Mouse (Mus musculus): ENCODE measurements around the gene Eif5a.
"Not testable (repeated sequence)": the region's sequence is repeated elsewhere in the genome, so short reads cannot be mapped to it uniquely, and the experiment has no call there.

Gene Eif5a

GRCm38 (mm10) chr11:69921114-69922011 is at the start of gene Eif5a:
Eif5a (minus strand) TSS chr11:69921958.
- peak; percentile 100 for DNase-seq (ENCODE audit: inconsistent age in 2 of 2, low spot score in 1 of 2)

DNA sequence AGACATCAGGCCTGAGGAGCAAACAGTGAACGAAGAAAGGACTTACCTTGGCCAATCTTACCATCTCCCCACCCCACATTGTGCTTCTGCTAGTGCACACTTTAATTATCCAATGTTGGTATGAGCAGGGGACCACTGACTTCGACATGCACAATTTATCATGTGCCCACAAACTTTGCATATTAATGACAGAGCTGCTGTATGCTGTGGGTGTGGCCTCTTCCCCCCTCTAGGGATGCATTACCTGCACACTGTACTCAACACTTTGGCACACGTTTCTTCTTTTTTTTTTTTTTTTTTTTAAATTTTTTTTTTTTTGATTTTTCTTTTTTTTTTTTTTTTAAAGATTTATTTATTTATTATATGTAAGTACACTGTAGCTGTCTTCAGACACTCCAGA is 49.0 kb upstream of the Eif5a start:
- peak in 1 of 2 experiments; percentile 18 for DNase-seq (ENCODE audit: inconsistent age in 2 of 2, low spot score in 1 of 2)

- DNase-seq (ENCODE audit: inconsistent age in 2 of 2, low spot score in 1 of 2), result no peak
Measured at GRCm38 (mm10) chr11:69970222-69970621, 48.5 kb upstream of the Eif5a start.

DNA sequence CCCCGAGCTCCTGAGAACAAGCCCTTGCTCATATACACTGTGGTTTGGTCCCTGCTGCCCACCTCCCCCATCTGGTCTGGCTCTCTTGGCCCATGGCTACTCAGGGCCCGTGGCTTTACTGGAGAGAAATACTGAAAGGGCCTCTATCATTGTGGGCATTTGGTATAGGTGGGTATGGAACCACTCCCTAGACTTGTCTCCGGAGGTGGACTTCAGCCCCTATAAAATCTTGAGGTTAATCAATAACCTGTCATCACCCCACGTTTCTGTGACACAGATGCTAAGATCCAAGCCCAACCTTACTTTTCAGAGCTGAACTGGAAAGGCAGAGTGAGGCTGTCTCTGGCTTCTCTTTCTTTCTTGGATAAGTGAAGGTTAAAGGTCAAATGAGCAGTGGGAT is 47.0 kb upstream of the Eif5a start:
- DNase-seq (ENCODE audit: inconsistent age in 2 of 2, low spot score in 1 of 2), result peak in 1 of 2 experiments; percentile 18

DNA sequence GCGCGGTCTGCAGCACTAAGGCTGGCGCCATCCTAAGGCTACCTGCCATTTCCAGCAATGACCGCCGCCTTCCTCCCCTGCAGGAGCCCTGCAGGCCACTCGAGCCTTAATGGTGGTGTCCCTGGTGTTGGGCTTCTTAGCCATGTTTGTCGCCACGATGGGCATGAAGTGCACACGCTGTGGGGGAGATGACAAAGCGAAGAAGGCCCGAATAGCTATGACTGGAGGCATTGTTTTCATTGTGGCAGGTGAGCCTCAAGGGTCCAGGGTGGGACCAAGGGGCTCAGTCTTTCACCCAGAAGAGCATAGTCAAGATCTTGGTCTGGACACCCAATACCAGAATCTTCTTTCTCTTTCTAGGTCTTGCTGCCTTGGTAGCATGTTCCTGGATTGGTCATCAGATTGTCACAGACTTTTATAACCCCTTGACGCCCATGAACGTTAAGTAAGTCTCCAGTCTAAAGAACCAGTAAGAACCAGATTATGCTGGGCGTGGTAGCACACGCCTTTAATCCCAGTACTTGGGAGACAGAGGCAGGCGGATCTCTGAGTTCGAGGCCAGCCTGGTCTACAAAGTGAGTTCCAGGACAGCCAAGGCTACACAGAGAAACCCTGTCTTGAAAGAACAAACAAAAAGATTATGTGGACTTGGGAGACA is 45.2 kb upstream of the Eif5a start:
- DNase-seq (ENCODE audit: inconsistent age in 2 of 2, low spot score in 1 of 2), result peak in 1 of 2 experiments; percentile 29

DNA sequence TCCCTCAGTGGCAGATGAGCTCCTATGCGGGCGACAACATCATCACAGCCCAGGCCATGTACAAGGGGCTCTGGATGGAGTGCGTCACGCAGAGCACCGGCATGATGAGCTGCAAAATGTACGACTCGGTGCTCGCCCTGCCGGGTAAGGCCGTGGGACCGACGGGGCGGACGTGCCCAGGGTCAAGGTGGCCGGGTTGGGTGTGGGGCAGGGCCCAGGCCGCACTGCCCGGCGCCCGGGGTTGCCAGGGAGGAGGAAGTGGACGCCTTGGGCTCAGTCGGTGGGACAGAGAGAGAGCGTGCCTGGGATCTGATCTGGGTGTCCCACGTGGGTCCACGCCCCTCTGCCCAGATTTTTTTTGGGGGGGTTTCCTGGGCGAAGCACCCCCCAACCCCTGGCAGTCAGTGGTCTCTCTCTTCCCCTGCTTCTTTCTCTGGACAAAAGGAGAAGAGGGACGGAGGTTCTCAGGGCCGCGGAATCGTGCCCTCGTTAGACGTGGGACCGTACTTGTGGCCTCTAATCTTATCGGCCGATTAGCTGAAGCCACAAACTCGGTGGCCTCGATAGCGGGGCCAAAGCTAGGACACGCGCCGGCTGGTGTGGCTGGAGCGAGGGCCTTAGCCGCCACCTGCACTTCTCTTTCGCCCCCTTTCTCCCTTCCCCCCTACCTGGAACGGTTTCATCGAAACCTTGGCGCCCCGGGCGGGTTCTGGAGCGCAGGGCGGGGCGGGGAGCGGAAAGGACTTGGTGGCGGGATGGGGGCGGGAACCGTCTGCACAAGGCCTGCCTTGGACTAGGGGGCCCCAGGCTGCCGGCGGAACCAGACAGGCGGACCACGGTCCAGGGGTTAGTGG is 44.5 kb upstream of the Eif5a start:
- DNase-seq (ENCODE audit: inconsistent age in 2 of 2, low spot score in 1 of 2), result peak in 1 of 2 experiments; percentile 77

DNA sequence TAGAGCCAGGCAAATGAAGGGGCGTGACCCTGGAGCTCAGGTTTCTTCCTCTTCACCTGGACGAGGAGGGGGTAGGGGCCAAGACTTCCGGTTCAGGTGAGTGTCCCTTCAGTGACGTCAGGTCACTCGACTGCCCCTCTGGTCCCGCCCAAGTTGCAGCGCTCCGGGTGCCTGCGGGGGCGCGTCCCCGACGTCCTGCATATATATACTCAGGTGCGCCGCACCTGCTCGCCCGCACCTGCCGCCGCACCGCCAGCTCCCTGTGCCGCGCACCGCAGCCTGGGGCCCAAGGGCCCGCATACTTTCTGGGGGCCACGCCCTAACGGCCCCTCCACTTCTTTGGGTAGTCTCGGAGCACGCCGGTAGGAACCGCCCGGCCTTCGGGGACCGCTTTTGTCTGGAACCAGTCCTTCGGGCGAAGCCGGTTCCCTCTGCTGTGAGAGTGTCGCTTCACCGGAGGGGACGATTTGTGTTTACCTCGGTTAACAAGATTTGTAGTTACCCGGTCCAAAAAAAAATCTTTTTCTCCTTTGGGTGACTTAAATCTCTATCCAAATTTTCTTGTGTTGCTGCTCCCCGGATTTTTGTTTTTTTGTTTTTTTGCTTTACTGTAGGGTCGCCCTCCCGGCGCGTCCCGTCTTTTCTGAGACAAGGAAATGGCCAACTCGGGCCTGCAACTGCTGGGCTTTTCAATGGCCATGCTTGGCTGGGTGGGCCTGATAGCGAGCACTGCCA is 43.7 kb upstream of the Eif5a start:
- peak in 1 of 2 experiments; percentile 39 for DNase-seq (ENCODE audit: inconsistent age in 2 of 2, low spot score in 1 of 2)

DNA sequence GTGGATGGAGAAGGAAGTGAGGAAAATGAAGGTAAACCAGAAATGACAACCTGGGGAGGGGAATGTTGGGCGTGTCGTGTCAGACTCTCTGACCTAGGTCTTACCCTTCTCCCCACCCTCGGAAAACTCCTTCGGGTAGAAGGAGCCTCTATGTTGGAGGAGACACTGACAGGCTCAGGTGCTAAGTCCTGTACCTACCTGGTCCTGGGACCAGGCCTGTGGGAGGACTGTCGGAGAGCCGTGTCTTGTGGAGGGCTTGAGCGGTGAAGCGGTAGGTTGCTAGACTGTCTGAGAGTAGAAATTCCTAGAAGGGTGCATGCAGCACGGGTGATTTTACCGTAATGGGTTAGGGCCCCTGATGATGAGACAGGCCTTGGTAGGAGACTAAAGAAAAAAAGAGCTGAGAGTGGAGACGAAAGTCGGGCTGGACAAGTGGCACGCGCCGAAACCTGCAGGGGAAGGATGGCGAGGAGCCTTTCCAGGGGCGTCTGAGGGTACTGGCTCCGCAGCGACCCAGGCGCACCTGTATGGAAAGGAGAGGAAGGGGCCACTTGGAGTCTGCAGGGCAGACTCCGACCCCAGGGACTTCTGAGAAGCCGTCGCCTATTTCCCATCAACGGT is 43.0 kb upstream of the Eif5a start, which contains the start of gene Cldn7:
Gene Cldn7 (plus strand): TSS at position 130 of the 621 bp plus-strand sequence.
- DNase-seq (ENCODE audit: inconsistent age in 2 of 2, low spot score in 1 of 2), result peak in 1 of 2 experiments; percentile 18

DNA sequence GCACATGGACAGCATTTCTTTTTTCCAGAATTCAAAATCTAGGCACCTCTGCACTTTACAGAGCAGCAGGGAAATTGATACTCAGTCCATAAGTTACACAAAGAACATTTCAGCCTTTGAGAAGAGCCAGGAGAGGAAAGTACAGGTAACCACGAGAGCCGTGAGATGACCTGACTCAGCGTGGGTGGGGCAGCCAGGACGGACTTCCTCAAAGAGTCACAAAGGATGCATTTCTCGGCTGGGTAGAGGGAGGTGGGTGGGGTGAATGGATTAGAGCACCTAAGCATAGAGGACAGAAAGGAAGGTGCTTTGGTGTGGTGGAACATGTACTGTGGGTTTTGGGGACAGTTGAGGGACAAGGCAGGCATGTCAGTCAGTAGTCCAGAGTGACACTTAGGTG is 40.1 kb upstream of the Eif5a start:
- no peak for DNase-seq (ENCODE audit: inconsistent age in 2 of 2, low spot score in 1 of 2)

DNA sequence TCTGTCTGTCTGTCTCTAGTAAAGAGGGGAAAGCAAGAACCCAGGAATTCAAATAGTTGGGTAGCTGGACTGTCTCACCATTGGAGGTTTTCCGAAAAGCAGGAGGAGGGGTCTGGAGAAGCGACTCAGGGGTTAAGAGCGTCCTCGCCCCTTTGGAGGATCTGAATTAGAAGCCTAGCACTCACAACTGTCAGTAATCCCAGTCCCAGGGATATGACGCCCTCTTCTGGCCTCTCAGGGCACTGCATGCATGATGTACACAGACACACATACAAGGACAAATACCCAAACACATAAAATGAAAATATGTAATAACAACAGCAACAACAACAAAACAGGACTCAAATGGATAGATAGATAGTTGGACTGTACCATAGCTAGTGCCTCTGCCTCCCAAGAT is 38.9 kb upstream of the Eif5a start:
- peak in 1 of 2 experiments; percentile 23 for DNase-seq (ENCODE audit: inconsistent age in 2 of 2, low spot score in 1 of 2)

GRCm38 (mm10) chr11:69956218-69956617 is 34.5 kb upstream of the Eif5a start:
- DNase-seq (ENCODE audit: inconsistent age in 2 of 2, low spot score in 1 of 2), result peak in 1 of 2 experiments; percentile 45

GRCm38 (mm10) chr11:69955618-69956017 is 33.9 kb upstream of the Eif5a start:
- not testable (repeated sequence) for DNase-seq (ENCODE audit: inconsistent age in 2 of 2, low spot score in 1 of 2)

DNA sequence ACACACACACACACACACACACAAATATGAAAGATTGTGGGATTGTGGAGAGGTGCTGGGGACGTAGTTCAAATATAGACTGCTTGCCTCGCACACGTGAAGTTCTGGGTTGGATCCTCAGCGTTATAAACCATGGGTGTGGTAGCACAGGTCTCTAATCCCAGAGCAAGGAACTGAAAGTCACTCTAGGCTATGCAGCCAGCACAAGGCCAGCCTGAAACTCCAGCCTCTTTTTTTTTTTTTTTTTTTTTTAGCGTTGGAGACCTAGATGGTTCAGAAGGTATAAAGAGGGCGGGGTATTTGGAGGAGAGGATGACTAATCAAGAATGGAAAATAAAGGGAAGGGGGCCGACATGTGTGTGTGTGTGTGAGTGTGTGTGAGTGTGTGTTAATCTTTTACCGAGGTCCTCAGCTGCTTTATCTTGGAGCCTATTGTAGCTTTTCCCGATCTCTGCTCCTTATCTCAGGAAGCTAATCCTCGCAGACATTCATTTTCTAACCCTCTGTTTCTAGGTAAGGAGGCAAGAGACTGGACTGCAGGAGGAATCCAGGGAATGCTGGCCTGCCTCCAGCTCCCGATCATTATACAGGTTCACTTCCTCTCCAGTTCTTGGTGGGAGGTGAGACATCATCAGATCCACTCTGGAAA is 31.6 kb upstream of the Eif5a start:
- DNase-seq (ENCODE audit: inconsistent age in 2 of 2, low spot score in 1 of 2), result no peak

- DNase-seq (ENCODE audit: inconsistent age in 2 of 2, low spot score in 1 of 2), result no peak
Measured at GRCm38 (mm10) chr11:69952274-69952673, 30.5 kb upstream of the Eif5a start.

DNA sequence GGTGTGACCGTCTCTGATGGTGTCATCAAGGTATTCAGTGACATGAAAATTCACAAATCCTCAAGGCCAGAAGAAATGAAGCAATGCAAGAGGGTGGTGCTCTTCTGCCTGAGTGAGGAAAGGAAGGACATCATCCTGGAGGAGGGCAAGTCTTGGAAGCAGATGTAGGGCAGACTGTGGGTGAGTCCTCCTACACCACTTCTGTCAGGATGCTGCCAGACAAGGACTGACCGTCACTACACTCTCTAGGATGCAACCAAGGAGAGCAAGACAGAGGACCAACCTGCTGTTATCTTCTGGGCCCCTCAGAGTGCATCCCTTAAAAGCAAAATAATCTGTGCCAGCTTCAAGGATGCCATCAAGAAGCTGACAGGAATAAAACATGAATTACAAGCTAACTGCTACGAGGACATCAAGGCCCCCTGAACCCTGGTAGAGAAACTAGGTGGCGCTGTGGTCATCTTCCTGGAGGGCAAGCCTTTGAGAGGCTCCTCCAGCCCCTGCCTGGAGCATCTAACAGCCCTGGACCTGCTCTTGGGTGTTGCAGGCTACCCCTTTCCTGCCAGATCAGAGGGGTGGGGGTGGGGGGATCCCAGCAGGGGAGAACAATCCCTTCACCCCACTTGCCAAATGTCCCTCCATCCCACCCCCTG is 29.2 kb upstream of the Eif5a start:
- DNase-seq (ENCODE audit: inconsistent age in 2 of 2, low spot score in 1 of 2), result peak in 1 of 2 experiments; percentile 69

DNA sequence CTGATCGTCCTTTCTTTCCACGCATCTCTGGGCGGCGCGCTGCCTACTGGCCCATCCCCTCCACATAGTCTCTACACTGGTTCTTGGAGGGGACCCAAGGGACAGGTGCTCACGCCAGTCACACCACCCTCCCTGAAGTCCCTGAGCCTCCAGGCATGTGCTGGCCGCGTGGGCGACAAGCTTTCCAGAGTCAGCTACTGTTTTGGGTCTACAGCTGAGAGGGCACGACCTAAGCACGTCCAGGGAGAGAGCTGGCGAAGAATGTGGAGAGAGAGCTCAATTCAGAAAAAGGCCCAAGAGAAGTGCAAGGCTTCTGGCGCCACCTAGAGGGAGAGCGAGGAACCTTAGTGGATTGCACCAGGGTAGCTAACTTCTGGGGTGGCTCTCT is 27.0 kb upstream of the Eif5a start:
- DNase-seq (ENCODE audit: inconsistent age in 2 of 2, low spot score in 1 of 2), result peak; percentile 88 to 96

DNA sequence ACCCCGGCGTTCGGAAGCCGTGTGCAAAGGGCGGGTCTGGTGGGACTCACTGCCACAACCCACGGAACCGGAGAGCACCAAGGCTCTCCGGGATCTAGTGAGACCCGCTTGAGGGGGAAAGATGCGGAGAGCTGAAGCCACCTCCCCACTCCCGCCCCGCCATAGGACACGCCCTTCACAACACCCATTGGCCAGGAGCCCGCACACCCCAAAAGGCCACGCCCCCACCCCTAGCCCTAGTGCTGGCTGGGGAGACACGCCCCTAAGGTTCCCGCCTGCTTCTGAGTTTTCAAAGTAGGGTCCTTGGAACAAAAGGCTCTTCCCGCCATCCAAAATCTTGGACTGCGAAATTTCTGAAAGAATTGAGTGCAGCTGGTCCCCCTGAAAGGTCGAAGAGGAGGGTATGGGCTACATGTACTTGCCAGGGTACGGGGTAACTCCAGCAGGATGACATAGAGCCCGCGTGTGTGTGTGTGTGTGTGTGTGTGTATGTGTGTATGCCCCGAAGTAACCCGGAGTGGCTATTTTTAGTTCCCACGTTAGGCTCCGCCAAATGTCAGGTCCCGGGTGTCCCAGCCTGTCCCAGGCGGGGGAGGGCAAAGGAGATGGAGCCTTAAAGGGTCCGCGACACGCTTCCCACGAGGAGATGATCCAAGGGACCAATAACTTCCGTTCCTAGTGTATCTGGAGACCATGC is 26.5 kb upstream of the Eif5a start, which contains the start of gene Slc2a4:
Gene Slc2a4 (minus strand): TSS at position 123 of the 697 bp plus-strand sequence.
- peak; percentile 94 to 97 for DNase-seq (ENCODE audit: inconsistent age in 2 of 2, low spot score in 1 of 2)
